Comparison of ENCODE assay signal across 12 mouse cellular contexts in genomic region chr3:86253071-86253470, GRCm38 (mm10). TPM values are rescaled to one million over a fixed set of nuclear protein-coding genes. Genes with fewer than 3 reads are reported as not detected.
DNase-seq lines count a peak whose midpoint lies in the region; ATAC-seq and TF ChIP-seq lines count a peak whose summit lies in the region.
"Had no signal": no experiment of that assay in that cellular context is flagged by ENCODE, and none has a peak within 500 bp of the region (broad histone marks: within the 10 kb centered on the region; RNA-seq: fewer than 3 reads in every experiment).

No protein-coding gene starts in this region.

- peak; percentile 15 for DNase-seq in heart, adult 11 months
- DNase-seq in heart, postnatal 36 days, result no peak
- DNase-seq in lung, adult 2 months, result no peak
- peak; percentile 53 for DNase-seq in c-Kit-negative CD71-positive TER-119-positive erythroid progenitor cells, embryonic 14.5 days (ENCODE audit: low read depth, low spot score)
- peak; percentile 17 for DNase-seq in lung, postnatal 14 days
- DNase-seq in right cerebral cortex, postnatal 25 days, result no peak
- DNase-seq: heart, postnatal 14 days had no signal

- intact Hi-C loops in heart, postnatal 36 days (cut with DNase I), result no loop called here

- H3K9me3 ChIP-seq in lung, embryonic 16.5 days (ENCODE audit: control insufficient read depth, low read length), result no peaks in the 10 kb centered on the region
- H3K9me3 ChIP-seq in midbrain, embryonic 16.5 days (replicated peaks; ENCODE audit: control insufficient read depth, low read length, poor library complexity, severe bottlenecking), result no peaks in the 10 kb centered on the region
- H3K9me3 ChIP-seq: embryonic facial prominence, embryonic 13.5 days; midbrain, embryonic 10.5 days had no signal

- no peak overlapping the region for H3K9ac ChIP-seq in lung, embryonic 16.5 days (ENCODE audit: low read length)
- H3K9ac ChIP-seq in midbrain, embryonic 16.5 days (ENCODE audit: low read depth, low read length), result no peak overlapping the region
- H3K9ac ChIP-seq: embryonic facial prominence, embryonic 13.5 days had no signal

- no peaks in the 10 kb centered on the region for H3K27me3 ChIP-seq in lung, embryonic 16.5 days (ENCODE audit: control insufficient read depth, insufficient read depth, low read depth, low read length)
- H3K27me3 ChIP-seq in midbrain, embryonic 16.5 days (ENCODE audit: control insufficient read depth, insufficient read depth, low read depth, low read length), result no peaks in the 10 kb centered on the region
- H3K27me3 ChIP-seq: embryonic facial prominence, embryonic 13.5 days had no signal

- no peaks in the 10 kb centered on the region for H3K36me3 ChIP-seq in lung, embryonic 16.5 days (ENCODE audit: control insufficient read depth, insufficient read depth, low read length)
- H3K36me3 ChIP-seq in midbrain, embryonic 16.5 days (ENCODE audit: control insufficient read depth, insufficient read depth, low read length), result no peaks in the 10 kb centered on the region
- H3K36me3 ChIP-seq: embryonic facial prominence, embryonic 13.5 days; midbrain, embryonic 10.5 days had no signal

- WGBS in lung, embryonic 16.5 days, result 47% methylated on average over 3 of the region's 3 CpGs
- 56% methylated on average over 3 of the region's 3 CpGs for WGBS in lung, adult 2 months
- WGBS in midbrain, embryonic 16.5 days, result 77% methylated on average over 3 of the region's 3 CpGs

- no peak for TF ChIP-seq CTCF in lung, adult 2 months (IDR thresholded peaks at IDR 0.05; ENCODE audit: insufficient read depth, low read length)

- no peak overlapping the region for H3K4me3 ChIP-seq in lung, embryonic 16.5 days (ENCODE audit: low read length)
- no peak overlapping the region for H3K4me3 ChIP-seq in lung, adult 2 months (replicated peaks; ENCODE audit: extremely low read depth, low read depth, low read length)
- H3K4me3 ChIP-seq in midbrain, embryonic 16.5 days (ENCODE audit: low read depth, low read length), result no peak overlapping the region
- H3K4me3 ChIP-seq: embryonic facial prominence, embryonic 13.5 days; midbrain, embryonic 10.5 days had no signal

- no peak for TF ChIP-seq POLR2A in lung, adult 2 months (IDR thresholded peaks at IDR 0.05; ENCODE audit: borderline replicate concordance, extremely low read depth, low read depth, low read length)

- H3K27ac ChIP-seq in lung, embryonic 16.5 days (ENCODE audit: low read length), result no peak overlapping the region
- H3K27ac ChIP-seq in midbrain, embryonic 16.5 days (ENCODE audit: low read length), result no peak overlapping the region
- H3K27ac ChIP-seq: embryonic facial prominence, embryonic 13.5 days; midbrain, embryonic 10.5 days had no signal

- no peak overlapping the region for H3K4me2 ChIP-seq in lung, embryonic 16.5 days (ENCODE audit: low read depth, low read length)
- H3K4me2 ChIP-seq in midbrain, embryonic 16.5 days (ENCODE audit: low read length), result no peak overlapping the region
- H3K4me2 ChIP-seq: embryonic facial prominence, embryonic 13.5 days had no signal

- ATAC-seq in lung, embryonic 16.5 days (ENCODE audit: low read depth), result 0 out of 2 replicates have a peak, but pooled peaks have one; percentile 60
- ATAC-seq in midbrain, embryonic 16.5 days, result no peak
- ATAC-seq: inflammation-experienced regulatory T-cells, adult 6 months had no signal

- no peaks in the 10 kb centered on the region; the same call in 1 of the 2 replicates for H3K4me1 ChIP-seq in lung, embryonic 16.5 days (replicated peaks; ENCODE audit: control insufficient read depth, insufficient read depth, low read length)
- no peaks in the 10 kb centered on the region for H3K4me1 ChIP-seq in lung, adult 2 months (ENCODE audit: control insufficient read depth, insufficient read depth, low read length)
- H3K4me1 ChIP-seq in midbrain, embryonic 16.5 days (ENCODE audit: control insufficient read depth, insufficient read depth, low read length), result no peaks in the 10 kb centered on the region
- H3K4me1 ChIP-seq: embryonic facial prominence, embryonic 13.5 days; midbrain, embryonic 10.5 days had no signal

RNA-seq across cellular contexts. Expression of gene Lrba, which starts 28.6 kb away (rescaled TPM):
- total RNA-seq in heart, postnatal 36 days (2021), result 10 to 100 TPM; 23.7 to 24.0 TPM
- 2.8 and 3.4 TPM in 2 replicates for polyA plus RNA-seq in lung, embryonic 16.5 days (2015; fragmentation: Nextera tagmentation; extraction: Ambion mirVana)
- polyA plus RNA-seq in lung, adult 2 months (2012; rRNA removed), result 10.3 and 13.5 TPM in 2 replicates
- polyA plus RNA-seq in midbrain, embryonic 16.5 days (2015; fragmentation: Nextera tagmentation; extraction: Ambion mirVana), result 4.2 and 4.5 TPM in 2 replicates

Comparison
In these comparisons a context has a peak if more than half of its experiments do, and no peak if none do; other contexts are left out.
1. DNase-seq: peak in heart, adult 11 months (single experiment), c-Kit-negative CD71-positive TER-119-positive erythroid progenitor cells, embryonic 14.5 days (single experiment) and lung, postnatal 14 days (single experiment); none in heart, postnatal 36 days (0 of 2), lung, adult 2 months (single experiment) and right cerebral cortex, postnatal 25 days (single experiment).